Mouse (Mus musculus) kidney, postnatal 36 days (tissue): ENCODE measurements at regions not wholly inside any gene's neighbourhood (a gene's known extent, or its start where the extent isn't known, plus 50 kb on each side); places are given as distances from the start of the nearest gene placed in this dataset.

Experiments used
- DNase-seq, 2 experiments: peaks; one replicate each; pipeline ENCODE4 v3.0.0; 2021 to 2022; ENCODE audit warnings: mixed read lengths in 2 of 2

- DNase-seq: no peak
Observed at GRCm38 (mm10) chr9:49175586-49176286, 74.6 kb upstream of the Gm4894 start.

- no peak for DNase-seq
Observed at GRCm38 (mm10) chr9:49178561-49178960, 71.8 kb upstream of the Gm4894 start.

- DNase-seq: no peak
Observed at GRCm38 (mm10) chr9:49184786-49185185, 65.5 kb upstream of the Gm4894 start.

- peak in 1 of 2 experiments; percentile 4 for DNase-seq
Observed at GRCm38 (mm10) chr9:49189426-49189825, 60.9 kb upstream of the Gm4894 start.

DNA sequence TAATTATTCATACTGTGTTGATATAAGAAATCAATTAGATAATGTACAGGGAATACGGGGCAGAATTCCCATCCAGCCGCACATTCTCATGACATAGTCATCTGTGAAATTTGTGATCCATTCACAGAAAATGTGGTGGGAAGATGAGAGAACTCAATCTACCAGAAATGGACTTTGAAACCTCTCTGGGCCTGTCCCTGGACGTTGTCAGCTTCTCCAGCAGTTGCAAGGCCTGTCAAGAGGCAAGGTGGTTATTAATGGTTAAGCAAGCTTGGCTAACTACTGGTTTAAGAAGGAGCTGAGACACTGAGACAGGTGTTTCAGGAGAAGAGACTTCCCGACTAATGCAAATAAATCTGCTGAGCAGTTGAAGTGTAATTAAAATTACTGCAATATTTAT lies 57.6 kb upstream of the Gm4894 start:
- DNase-seq: peak; percentile 8 to 34
